Comparison of ENCODE assay signal across 11 mouse cellular contexts in genomic region chr4:35884946-35885460, GRCm38 (mm10).
A peak's percentile ranks its signal among the peaks of the same experiment; 100 is the strongest.
DNase-seq lines count a peak whose midpoint lies in the region; ATAC-seq lines count a peak whose summit lies in the region.
"Had no signal": no experiment of that assay in that cellular context is flagged by ENCODE, and none has a peak within 500 bp of the region (broad histone marks: within the 10 kb centered on the region; RNA-seq: fewer than 3 reads in every experiment).

No protein-coding gene starts in this region.

- no peaks in the 10 kb centered on the region for H3K9me3 ChIP-seq in intestine, embryonic 14.5 days (ENCODE audit: control insufficient read depth, low read length)
- H3K9me3 ChIP-seq in intestine, embryonic 16.5 days (ENCODE audit: control insufficient read depth, low read length): no peaks in the 10 kb centered on the region
- H3K9me3 ChIP-seq: midbrain, embryonic 13.5 days had no signal

- no peak overlapping the region for H3K9ac ChIP-seq in intestine, embryonic 14.5 days (ENCODE audit: low read length)
- H3K9ac ChIP-seq in intestine, embryonic 16.5 days (ENCODE audit: low read depth, low read length): no peak overlapping the region
- H3K9ac ChIP-seq: midbrain, embryonic 13.5 days had no signal

- ATAC-seq in intestine, embryonic 14.5 days (replicated peaks; ENCODE audit: low FRiP score, low TSS enrichment, low read depth): no peak
- ATAC-seq in intestine, embryonic 16.5 days: no peak

- peak; percentile 73 for DNase-seq in intestine, embryonic 14.5 days (ENCODE audit: low spot score)
- DNase-seq in ovary, postnatal 14 days (ENCODE audit: low spot score): peak; percentile 1
- DNase-seq in ovary, adult 18-20 months (ENCODE audit: low spot score): no peak
- DNase-seq in embryo, embryonic 11.5 days (ENCODE audit: low read depth, low spot score): peak; percentile 37
- no peak for DNase-seq in urinary bladder, postnatal 36 days (ENCODE audit: low spot score in 2 of 2)
- no peak for DNase-seq in spleen, postnatal 4 days (ENCODE audit: low spot score in 2 of 2)
- DNase-seq: heart, adult 2 months; kidney, adult 11 months; right cerebral cortex, postnatal 14 days had no signal

- no peaks in the 10 kb centered on the region for H3K36me3 ChIP-seq in intestine, embryonic 14.5 days (ENCODE audit: control insufficient read depth, insufficient read depth, low read length)
- H3K36me3 ChIP-seq in intestine, embryonic 16.5 days (ENCODE audit: control insufficient read depth, insufficient read depth, low read length): no peaks in the 10 kb centered on the region
- H3K36me3 ChIP-seq: midbrain, embryonic 13.5 days had no signal

- no peak overlapping the region for H3K27ac ChIP-seq in intestine, embryonic 14.5 days (ENCODE audit: low read depth)
- H3K27ac ChIP-seq in intestine, embryonic 16.5 days (ENCODE audit: low read length): no peak overlapping the region
- H3K27ac ChIP-seq: heart, adult 2 months; midbrain, embryonic 13.5 days had no signal

- H3K4me3 ChIP-seq in intestine, embryonic 14.5 days (ENCODE audit: low read depth, low read length): no peak overlapping the region
- no peak overlapping the region for H3K4me3 ChIP-seq in intestine, embryonic 16.5 days (ENCODE audit: low read length)
- H3K4me3 ChIP-seq: heart, adult 2 months; midbrain, embryonic 13.5 days had no signal

- no peaks in the 10 kb centered on the region for H3K27me3 ChIP-seq in intestine, embryonic 14.5 days (replicated peaks; ENCODE audit: control insufficient read depth, insufficient read depth, low read length)
- H3K27me3 ChIP-seq in intestine, embryonic 16.5 days (replicated peaks; ENCODE audit: control insufficient read depth, insufficient read depth, low read length): no peaks in the 10 kb centered on the region

- 44% methylated on average over 3 of the region's 3 CpGs for WGBS in intestine, embryonic 14.5 days
- WGBS in intestine, embryonic 16.5 days: 45% methylated on average over 3 of the region's 3 CpGs

- H3K4me1 ChIP-seq in intestine, embryonic 14.5 days (replicated peaks; ENCODE audit: control insufficient read depth, insufficient read depth, low read length): no peaks in the 10 kb centered on the region
- no peaks in the 10 kb centered on the region for H3K4me1 ChIP-seq in intestine, embryonic 16.5 days (ENCODE audit: control insufficient read depth, insufficient read depth, low read length)

- no peak overlapping the region for H3K4me2 ChIP-seq in intestine, embryonic 14.5 days (ENCODE audit: low read length)
- H3K4me2 ChIP-seq in intestine, embryonic 16.5 days (ENCODE audit: low read depth, low read length): no peak overlapping the region
- H3K4me2 ChIP-seq: midbrain, embryonic 13.5 days had no signal

Comparison
In these comparisons a context has a peak if more than half of its experiments do, and no peak if none do; other contexts are left out.
1. DNase-seq: peak in intestine, embryonic 14.5 days (single experiment), ovary, postnatal 14 days (single experiment) and embryo, embryonic 11.5 days (single experiment); none in ovary, adult 18-20 months (single experiment), urinary bladder, postnatal 36 days (0 of 2) and spleen, postnatal 4 days (0 of 2).